Mouse (Mus musculus): ENCODE measurements around the gene 1700025G04Rik.

Gene 1700025G04Rik

GRCm38 (mm10) chr1:152090018-152090553 is at the start of gene 1700025G04Rik:
1700025G04Rik (minus strand) TSS chr1:152090125.
- peak; percentile 91 to 93 for DNase-seq

- no peak for DNase-seq
Measured at GRCm38 (mm10) chr1:152139496-152139895, 49.6 kb upstream of the 1700025G04Rik start.

GRCm38 (mm10) chr1:152130029-152130727 is 40.3 kb upstream of the 1700025G04Rik start:
- DNase-seq, result peak; percentile 42 to 69

GRCm38 (mm10) chr1:152125451-152125850 is 35.5 kb upstream of the 1700025G04Rik start:
- no peak for DNase-seq

DNA sequence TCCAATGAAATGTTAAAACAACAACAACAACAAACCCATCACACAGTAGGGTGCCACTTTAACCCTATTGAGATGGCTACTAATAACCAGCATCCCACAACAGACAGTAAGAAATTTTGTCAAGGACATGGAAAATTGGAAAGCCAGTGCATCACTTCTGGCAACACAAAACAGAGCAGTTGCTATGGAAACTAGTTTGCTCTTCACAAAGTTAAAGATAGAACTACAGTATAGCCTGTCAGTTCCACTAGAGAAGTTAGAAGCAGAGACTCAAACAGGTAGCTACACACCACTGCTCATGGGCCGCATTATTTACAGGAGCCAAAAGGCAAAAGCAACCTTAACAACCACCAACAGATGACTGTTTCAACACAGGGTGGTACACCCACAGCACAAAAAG is 20.2 kb upstream of the 1700025G04Rik start:
- no peak for DNase-seq

DNA sequence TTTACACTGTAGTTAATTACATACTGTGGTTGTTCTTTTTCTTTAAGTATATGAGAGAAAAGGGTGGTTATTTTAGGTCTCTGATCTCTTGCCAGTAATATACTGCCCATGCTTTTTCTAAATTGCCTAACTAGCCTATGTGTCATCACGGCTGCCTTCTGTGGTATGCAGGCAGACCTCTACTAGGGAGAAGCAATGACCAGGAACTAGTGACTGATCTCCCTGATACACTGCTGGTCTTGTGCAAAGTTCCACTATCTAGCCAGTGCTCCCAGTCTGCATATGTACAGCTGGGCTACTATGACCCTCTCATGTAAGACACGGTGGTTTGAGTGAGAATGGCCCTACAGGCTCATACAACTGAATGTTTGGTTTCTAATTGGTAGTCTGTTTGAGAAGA is 16.2 kb upstream of the 1700025G04Rik start:
- DNase-seq, result no peak

- no peak for DNase-seq
Measured at GRCm38 (mm10) chr1:152105246-152105645, 15.3 kb upstream of the 1700025G04Rik start.

DNA sequence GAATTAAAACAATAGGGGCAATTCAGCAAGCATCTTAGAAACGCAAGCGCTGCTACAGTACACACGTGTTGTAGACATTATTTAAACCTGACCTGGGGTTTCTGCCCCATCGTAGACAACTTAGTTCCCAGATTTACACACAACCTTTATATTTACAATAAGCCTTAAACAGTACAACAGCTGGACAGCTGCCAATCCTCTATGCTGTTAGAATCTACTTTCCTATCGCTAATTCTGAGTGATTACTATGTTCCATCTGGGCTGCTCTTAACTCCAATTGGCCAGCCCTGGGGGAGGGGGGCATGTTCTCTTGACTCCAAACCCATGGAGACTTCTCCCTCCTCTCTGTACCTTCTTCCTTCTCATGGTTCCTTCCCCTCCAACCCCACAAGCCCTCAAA is 11.8 kb upstream of the 1700025G04Rik start:
- no peak for DNase-seq

- DNase-seq, result no peak
Measured at GRCm38 (mm10) chr1:152096045-152096444, 6.1 kb upstream of the 1700025G04Rik start.

- peak; percentile 73 to 77 for DNase-seq
Measured at GRCm38 (mm10) chr1:152090564-152091545, 930 bp upstream of the 1700025G04Rik start.

GRCm38 (mm10) chr1:152089526-152089925 is 399 bp downstream of the 1700025G04Rik start:
- DNase-seq, result peak; percentile 70 to 74

DNA sequence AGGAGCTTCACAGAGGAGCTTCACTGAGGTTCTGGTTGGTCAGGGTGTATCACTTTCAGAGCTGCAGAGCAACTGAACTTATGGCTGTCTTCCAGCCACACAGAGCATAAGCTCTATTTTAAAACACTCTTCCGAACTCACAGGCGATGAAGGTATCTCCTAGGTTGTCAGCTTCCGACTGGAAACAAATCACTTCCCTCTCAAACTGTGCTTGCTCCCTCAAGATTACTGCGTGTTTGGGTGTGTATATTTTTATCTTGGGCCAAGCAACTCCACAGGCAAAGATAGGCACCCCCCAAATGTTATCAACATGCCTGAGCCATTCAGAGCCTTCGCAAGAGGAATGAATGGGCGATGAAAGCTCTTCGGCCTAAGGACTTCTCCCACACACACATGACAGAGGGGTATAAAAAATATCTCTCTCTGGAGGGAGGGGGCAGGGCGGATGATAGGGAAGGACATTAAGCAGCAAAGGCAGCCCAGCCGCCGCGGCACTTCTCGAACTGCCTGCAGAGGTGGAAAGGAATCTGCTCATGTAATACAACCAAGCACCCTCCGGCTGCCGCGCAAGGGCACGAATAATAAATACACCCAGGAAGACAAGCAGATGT is 1.0 kb downstream of the 1700025G04Rik start:
- peak; percentile 73 to 74 for DNase-seq

DNA sequence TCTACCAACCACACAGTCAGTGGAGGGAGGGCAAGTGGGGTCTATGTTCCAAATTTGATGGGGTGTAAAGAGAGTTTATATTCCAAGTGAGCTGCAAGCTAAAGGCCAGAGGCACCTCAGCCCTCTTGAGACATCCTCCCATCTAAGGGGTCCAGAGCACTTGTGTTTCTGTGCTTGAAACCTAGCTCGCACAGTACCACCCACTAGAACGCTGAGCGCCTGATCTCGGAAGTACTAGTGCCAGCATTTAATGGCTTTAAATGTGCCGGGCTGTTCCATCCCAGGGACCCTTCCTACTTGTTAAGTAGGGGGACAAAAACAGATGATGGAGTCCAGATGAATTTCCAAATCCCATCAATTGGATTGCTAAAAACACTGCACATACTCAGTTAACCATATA is 1.9 kb downstream of the 1700025G04Rik start:
- no peak for DNase-seq

DNA sequence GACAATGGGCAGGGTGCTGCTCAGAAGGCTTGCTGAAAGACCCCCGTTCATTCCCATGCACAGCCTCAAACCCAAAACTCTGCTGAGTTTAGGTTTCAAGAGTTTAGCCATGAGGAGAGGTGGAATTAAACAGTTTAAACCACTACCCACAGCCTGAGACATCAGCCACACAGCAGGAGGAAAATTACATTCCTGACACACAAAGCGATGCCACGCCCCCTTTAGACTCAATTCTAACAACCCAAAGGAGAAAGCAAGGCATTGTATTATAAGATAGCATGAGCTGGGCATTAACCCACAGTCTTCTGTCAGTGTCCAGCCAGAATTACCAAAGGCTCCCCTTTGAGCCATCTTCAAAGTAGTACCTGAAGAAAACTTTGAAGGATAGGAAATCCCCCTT is 3.0 kb downstream of the 1700025G04Rik start:
- DNase-seq, result no peak

- DNase-seq, result peak in 1 of 2 experiments; percentile 31
Measured at GRCm38 (mm10) chr1:152085561-152085960, 4.4 kb downstream of the 1700025G04Rik start.

DNA sequence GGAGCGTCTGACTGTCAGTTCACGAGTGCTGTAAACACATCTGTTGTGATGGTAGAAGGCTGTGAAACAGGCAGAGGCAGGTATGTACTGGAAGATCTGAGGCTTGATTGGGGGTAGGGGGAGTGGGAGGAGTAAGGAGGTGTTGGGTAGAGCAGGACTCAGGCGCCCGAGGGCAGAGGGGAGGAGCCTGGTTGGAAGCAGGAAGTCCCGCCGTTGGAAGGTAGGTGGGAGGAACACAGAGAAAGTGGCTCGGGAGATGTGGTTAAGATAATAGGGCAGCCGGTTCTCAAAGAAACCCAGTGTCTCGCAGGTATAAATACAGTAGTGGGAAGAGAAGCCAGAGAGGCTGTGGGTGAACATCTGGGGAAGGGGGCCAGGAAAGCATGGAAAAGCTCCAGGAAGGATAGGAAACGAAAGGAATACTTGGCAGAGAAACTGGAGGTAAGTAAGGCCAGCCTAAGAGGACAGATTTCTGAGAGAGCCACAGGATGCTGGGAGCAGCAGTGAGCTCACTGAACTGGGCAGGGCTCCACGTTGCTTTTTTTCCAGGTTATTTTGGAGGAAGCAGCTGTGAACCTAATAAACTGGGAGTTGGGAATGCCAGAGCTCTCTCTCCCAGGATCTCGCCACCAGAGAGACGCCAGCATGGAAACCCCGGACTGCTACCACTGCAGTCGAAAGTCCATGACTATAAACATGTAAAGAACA is 5.1 kb downstream of the 1700025G04Rik start:
- peak; percentile 81 to 85 for DNase-seq

DNA sequence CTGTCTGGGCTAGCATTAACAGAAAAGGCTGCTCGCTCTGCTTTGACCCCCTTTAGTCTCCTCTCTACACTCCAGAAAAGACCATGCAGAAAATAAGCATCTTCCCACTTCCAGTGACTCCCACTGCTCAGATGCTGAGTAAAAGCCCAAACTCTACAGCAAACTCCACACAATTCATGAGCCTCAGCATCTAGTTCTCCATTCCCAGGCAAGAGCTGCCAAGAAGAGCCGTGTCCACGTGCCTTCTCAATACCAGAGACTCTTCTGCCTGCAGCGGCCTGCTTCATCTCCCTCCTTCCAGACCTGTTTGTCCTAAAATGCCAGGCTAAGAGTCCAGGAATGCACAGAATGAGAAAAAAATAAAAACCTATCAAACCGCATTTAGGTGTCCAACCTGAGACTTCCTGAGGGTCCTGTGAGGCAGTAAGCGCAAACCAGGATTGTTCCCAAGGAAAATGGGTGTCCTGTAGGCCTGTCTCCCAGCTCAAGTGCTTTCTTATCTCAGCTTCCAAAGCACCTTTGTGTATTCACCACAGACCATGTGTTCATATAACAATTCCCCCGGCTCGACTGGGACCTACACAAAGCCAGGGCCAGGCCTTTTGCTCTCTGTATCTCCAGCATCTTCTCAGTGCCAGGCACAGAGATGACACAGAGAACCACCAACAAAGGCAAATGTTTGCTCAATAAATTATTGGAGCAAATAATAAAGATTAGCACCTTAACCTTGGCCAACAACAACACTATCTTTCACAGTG is 7.8 kb downstream of the 1700025G04Rik start:
- peak in 1 of 2 experiments; percentile 27 for DNase-seq

DNA sequence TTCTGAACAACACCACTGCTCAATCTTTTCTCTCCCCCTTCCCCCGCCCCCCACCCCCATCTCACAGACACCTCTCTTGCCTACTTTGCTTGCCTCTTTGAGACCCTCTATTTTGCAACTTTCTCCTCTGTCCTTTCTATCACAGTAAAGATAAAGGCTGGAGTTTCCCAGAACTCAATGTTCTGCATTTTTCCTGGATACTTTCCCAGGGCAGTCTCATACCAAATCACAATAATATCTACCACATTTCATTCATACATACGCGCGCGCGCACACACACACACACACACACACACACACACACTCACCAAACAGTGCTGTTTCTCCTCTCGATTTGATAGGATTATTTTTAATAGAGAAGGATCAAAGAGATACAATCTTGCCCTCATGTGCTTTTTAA is 8.8 kb downstream of the 1700025G04Rik start:
- no peak for DNase-seq

DNA sequence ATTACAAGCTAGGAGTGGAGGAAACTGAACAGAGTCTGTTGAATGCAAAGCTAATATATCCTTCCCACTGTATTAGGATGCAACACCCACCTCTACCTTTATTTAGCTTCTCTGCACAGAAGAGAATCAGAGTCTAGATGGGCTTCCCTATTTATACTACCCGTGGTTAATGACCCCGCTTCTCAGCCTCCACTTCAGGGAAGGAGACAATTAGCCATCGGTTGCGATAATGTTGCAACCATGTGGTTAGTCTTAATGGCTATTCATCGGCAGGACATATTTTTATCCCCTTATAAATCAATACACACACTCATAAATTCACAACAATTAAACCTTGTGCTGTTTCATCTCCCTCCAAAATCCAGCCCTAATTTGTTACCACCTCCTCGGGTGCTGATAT is 9.7 kb downstream of the 1700025G04Rik start:
- no peak for DNase-seq

- no peak for DNase-seq
Measured at GRCm38 (mm10) chr1:152077171-152077715, 12.7 kb downstream of the 1700025G04Rik start.

DNA sequence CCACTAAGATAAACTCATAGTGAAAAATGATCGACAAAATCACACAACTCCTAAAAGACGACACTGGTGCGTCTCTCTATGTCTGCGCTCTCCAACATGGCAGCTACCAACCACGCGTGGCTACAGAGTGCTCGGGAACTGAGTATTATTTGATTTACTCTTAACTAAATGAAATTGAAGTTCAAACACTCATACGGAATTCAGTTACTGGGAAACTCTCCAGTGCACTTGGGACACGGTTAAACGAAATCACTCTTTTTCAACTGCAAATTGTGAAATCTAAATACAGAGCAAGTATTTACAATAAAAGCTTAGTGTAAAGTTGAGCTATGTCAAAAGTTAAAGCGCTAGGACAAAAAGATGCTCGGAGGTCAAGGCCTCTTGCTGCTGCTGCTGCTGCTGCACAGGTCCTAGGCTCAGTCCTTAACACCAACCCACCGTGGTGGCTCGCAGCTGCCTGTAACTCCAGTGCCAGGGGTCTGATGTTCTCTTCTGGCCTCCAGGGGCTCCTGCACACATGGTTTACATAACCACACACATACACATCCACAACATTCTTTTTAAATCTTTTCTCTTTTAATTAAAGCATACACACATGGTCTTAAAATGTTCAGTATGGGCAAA is 13.6 kb downstream of the 1700025G04Rik start:
- DNase-seq, result no peak
